Mouse (Mus musculus) hindbrain, embryonic 10.5 days (tissue): ENCODE measurements at regions not wholly inside any gene's neighbourhood (a gene's known extent, or its start where the extent isn't known, plus 50 kb on each side); places are given as distances from the start of the nearest gene placed in this dataset.

Experiments
- DNase-seq: peaks from one replicate; pipeline ENCODE4 v3.0.0-alpha.2; 2017; ENCODE audit warnings: low spot score
- H3K27ac ChIP-seq: fragments of 300-500 bp; sonication (generic); 2 replicates; pipeline ENCODE4 v1.5.1; 2016; ENCODE audit warnings: mild to moderate bottlenecking, moderate library complexity
- H3K27me3 ChIP-seq: fragments of 300-500 bp; sonication (generic); 2 replicates; pipeline ENCODE4 v1.6.1; 2016; ENCODE audit warnings: mild to moderate bottlenecking; ENCODE audit not compliant: poor library complexity, insufficient read depth, severe bottlenecking
- H3K36me3 ChIP-seq: fragments of 300-500 bp; sonication (generic); 2 replicates; pipeline ENCODE4 v1.6.1; 2016; ENCODE audit warnings: mild to moderate bottlenecking, moderate library complexity
- H3K4me1 ChIP-seq: fragments of 300-500 bp; sonication (generic); replicated peaks from 2 replicates; pipeline ENCODE4 v1.6.1; 2016; ENCODE audit warnings: mild to moderate bottlenecking
- H3K4me3 ChIP-seq: fragments of 300-500 bp; sonication (generic); 2 replicates; pipeline ENCODE4 v1.5.1; 2016; ENCODE audit warnings: mild to moderate bottlenecking, moderate library complexity
- H3K9me3 ChIP-seq: fragments of 300-500 bp; sonication (generic); 2 replicates; pipeline ENCODE4 v1.6.1; 2016; ENCODE audit warnings: mild to moderate bottlenecking, moderate library complexity
- WGBS: fragments of 180-500 bp; shearing (Covaris S2); methylation state at CpG from one replicate; pipeline ENCODE4 v1.1.7; 2016; 5-methylcytosine and 5-hydroxymethylcytosine counted together

DNA sequence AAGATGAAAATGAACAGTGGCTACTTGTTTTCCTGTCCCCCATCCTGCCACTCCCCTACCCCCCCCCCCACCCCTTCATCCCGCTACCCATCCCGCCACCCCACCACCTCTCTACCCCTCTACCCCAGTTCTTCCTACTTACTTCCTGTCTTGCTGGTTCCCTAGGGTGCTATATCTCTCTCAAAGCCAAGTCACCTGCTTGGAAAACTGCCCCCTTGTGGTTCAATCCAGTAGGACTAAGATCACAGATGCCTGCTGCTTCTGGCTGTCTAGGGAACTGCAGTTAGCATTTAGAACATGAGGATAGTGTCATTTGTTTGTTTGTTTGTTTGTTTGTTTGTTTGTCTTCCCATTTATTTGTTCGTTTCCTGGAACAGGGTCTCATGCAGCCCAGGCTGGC is 238.4 kb upstream of the Mocs1 start:
- Histone ChIP-seq H3K27me3 (no peaks in the 10 kb centered on the region), H3K4me1 (no peaks in the 10 kb centered on the region), H3K27ac (no peak overlapping the region), H3K4me3 (no peak overlapping the region), H3K36me3 (no peaks in the 10 kb centered on the region), H3K9me3 (peaks cover 8% of the 10 kb centered on the region)
- DNase-seq = no peak
- WGBS = 42% methylated on average over 3 of the region's 3 CpGs

DNA sequence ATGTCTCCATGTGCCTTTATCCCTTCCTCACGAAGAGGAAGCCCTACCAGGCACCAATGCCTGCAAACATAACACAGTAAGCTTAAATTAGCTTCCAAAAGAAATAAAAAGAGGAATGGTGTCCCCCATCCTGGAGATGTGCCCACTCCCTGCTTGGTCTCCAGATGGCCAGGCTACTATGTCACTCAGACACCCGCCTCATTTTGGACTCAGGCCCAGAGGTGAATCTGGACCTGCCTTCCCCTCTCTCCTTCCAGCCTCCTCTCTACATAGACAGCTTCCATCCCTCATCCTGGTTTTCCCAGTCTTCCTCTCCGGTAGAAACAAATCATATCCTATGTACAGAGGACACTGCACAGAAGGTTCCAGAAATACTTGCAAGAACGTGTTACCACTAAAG is 237.8 kb upstream of the Mocs1 start:
- no peak overlapping the region for H3K27ac ChIP-seq
- WGBS = 89% methylated on average over 4 of the region's 4 CpGs
- DNase-seq = no peak

DNA sequence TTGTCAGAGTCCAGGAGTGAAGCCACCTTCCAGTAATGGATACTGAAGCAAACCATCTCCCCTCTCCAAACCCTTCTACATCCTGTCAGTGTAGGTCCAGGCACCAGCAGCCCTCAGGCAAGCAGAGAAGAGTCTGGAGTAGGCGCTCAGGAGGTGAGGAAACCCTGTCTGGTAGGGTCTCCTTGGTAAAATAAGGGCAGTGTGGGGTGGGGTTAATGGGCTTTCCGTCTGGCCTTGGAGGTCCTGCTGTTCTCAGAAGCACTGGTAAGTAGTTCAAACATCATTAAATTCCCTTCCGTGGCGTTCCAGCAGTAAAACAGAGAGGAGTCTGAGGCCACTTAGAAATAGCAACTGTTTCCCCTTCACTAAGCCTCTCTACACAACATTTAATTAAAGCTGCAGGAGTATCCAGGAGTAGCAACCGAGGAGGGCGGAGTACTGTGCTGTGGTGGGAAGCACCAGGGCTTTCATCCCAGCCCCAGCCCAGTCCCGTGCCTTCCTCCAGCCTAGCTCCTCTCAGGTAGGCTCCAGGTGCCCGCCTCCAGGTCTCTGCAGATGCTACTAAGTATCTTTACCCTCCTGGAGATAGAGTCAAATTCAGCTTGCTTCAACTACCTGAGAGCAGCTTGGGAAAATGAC is 232.0 kb upstream of the Mocs1 start:
- H3K27ac ChIP-seq = no peak overlapping the region
- WGBS = 67% methylated on average over 8 of the region's 8 CpGs
- no peak for DNase-seq
- 0 out of 2 replicates have a peak, but pooled peaks cover 4% of the 10 kb centered on the region for H3K4me1 ChIP-seq
- 0 out of 2 replicates have a peak, but pooled peaks cover under 1% of the 10 kb centered on the region for H3K27me3 ChIP-seq
- no peak overlapping the region for H3K4me3 ChIP-seq
- H3K36me3 ChIP-seq = no peaks in the 10 kb centered on the region
- peaks cover 21% of the 10 kb centered on the region for H3K9me3 ChIP-seq

More for the DNA sequence above, 237.8 kb upstream of the Mocs1 start:
- Histone ChIP-seq H3K4me1 (no peaks in the 10 kb centered on the region), H3K9me3 (peaks cover 12% of the 10 kb centered on the region), H3K4me3 (no peak overlapping the region), H3K27me3 (no peaks in the 10 kb centered on the region), H3K36me3 (no peaks in the 10 kb centered on the region)

DNA sequence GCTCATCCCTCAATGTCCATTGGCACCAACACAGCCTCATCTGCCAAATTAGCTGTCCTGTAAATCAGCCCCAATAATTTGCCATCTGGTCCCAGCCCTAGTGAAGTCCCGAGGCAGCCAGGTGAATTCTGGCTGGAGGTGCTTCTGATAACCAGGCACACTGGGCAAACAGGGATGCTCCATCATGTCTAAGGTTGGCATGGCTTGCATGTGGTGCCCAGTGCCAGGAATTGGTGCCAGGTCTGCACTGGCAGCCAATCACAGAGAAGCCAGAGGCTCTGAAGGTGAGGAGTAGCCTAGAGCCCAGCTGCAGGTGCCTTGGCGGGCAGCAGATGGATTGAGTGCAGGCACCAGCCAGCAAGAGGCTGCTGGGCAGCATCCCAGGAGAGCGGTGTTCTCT is 226.7 kb upstream of the Mocs1 start:
- Histone ChIP-seq H3K4me3 (no peak overlapping the region), H3K27ac (no peak overlapping the region), H3K36me3 (no peaks in the 10 kb centered on the region), H3K27me3 (peaks cover 23% of the 10 kb centered on the region), H3K4me1 (peaks cover 19% of the 10 kb centered on the region), H3K9me3 (peaks cover 9% of the 10 kb centered on the region; the same call in 1 of the 2 replicates)
- 92% methylated on average over 3 of the region's 3 CpGs for WGBS
- no peak for DNase-seq

DNA sequence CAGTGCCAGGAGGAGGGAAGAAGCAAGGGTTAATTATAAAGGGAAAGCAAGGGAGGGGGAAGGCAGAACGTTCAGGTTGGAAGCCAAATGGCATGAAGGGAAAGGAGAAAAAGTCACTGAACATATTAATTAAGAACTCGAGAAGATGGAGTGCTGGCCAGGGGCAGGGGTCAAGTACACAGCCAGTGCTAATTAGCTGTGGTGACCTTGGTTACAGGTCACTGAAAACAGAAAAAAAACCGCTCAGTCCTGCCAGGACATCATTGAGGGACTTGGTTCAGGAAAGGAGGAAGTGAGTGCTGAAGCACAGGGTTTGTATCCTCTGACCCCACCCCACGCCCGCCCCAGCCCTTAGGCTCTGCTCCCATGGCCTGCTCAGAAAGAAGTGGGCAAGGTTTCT is 223.1 kb upstream of the Mocs1 start:
- no peak overlapping the region for H3K4me3 ChIP-seq
- no peaks in the 10 kb centered on the region for H3K36me3 ChIP-seq
- DNase-seq = peak; percentile 32
- H3K27me3 ChIP-seq = peaks cover 30% of the 10 kb centered on the region
- H3K4me1 ChIP-seq = peaks cover 21% of the 10 kb centered on the region
- H3K27ac ChIP-seq = peak overlapping the region; percentile 75; the same call in 1 of the 2 replicates
- WGBS = 5% methylated on average over 5 of the region's 5 CpGs
- H3K9me3 ChIP-seq = peaks cover 4% of the 10 kb centered on the region; the same call in 1 of the 2 replicates

DNA sequence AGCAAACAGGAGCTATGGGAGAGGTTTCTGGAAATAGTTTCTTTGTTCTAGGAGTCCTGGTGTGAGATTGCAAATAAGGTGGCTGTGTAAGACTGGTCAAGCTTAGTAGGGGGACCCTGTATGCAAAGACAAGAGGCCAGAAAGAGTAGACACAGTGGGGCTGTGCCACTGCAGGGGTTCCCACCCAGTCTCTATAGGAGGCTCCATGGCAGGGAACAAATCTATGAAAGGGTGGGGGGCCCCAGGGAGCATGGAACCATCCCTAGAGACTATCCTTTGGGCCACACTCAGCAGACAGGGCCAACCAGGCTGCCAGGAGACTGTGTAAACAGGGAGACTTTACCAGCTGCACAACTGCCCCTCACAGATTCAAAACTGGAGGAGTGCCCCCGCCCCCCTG is 222.6 kb upstream of the Mocs1 start:
- Histone ChIP-seq H3K27me3 (peaks cover 30% of the 10 kb centered on the region), H3K36me3 (no peaks in the 10 kb centered on the region), H3K9me3 (no peaks in the 10 kb centered on the region), H3K27ac (peak overlapping the region; percentile 75), H3K4me1 (peaks cover 21% of the 10 kb centered on the region), H3K4me3 (no peak overlapping the region)
- 82% methylated on average over 1 of the region's 1 CpGs for WGBS
- DNase-seq = no peak

DNA sequence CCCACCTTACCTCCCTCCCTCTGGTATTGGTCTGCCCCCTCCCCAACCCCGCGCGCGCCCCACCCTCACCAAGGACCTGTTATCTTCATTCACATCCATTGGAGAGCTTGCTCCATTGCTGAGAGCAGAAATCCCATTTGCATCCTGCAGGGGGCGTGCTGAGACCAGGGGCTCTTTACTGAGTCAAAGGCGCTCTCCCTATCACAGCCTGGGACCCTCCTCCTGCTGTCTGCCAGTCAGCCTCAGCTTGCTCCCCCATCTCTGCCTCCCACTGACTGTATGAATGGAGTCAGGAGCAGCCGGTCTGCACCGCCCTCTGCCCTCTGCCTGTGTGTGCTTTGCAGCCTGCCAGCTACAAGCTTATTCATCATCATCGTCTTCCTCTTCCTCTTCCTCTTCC is 221.5 kb upstream of the Mocs1 start:
- WGBS = 31% methylated on average over 9 of the region's 9 CpGs
- Histone ChIP-seq H3K4me1 (peaks cover 21% of the 10 kb centered on the region), H3K9me3 (no peaks in the 10 kb centered on the region), H3K4me3 (no peak overlapping the region), H3K27ac (no peak overlapping the region), H3K36me3 (no peaks in the 10 kb centered on the region), H3K27me3 (peaks cover 25% of the 10 kb centered on the region)
- peak; percentile 55 for DNase-seq

DNA sequence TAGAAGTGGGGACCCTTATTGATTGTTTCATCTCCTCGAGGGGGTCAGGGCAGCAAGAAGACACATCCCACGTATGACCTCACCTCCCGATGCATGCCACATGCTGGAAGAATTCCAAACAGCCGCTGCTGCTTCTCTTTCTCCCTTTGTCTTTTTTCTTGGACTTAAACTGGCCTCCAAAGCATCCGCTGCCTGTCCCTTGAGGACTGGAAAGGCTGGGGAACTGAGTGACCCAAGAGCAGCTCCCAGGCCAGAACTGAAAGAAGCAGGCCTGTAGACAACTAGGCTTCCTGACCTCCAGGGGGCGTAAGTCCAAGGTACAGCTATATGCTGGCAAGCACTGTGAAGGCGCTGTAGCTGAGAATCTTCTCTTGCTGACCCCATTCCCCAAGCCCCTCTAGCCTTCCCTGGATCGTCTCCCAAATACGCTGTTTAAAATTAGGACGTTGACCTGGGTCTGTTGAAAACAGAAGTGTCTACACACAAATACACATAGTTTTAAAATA is 219.8 kb upstream of the Mocs1 start:
- H3K4me1 ChIP-seq = peaks cover 21% of the 10 kb centered on the region
- WGBS = 76% methylated on average over 10 of the region's 10 CpGs
- peak; percentile 19 for DNase-seq
- peaks cover 22% of the 10 kb centered on the region for H3K27me3 ChIP-seq
- no peak overlapping the region for H3K27ac ChIP-seq
- no peaks in the 10 kb centered on the region for H3K9me3 ChIP-seq
- no peak overlapping the region for H3K4me3 ChIP-seq
- no peaks in the 10 kb centered on the region for H3K36me3 ChIP-seq

DNA sequence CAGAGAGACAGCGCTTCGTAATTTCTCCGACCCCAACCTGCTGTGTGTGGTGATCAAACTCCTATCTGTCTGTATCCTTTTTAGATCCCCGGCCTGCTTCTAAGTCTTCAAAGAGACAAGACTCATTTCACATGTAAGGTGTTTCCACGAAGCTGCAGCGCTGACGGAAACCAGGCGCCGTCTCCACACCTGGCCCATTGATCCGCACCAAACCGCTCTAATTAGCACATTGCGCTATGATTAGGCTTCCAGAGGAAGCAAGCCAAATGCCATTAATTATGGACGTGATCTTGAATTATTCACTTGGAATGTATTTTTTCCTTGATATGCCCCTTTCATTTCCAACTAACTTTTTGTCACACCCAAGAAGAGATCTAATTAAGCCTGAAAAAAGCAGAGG is 215.2 kb upstream of the Mocs1 start:
- WGBS = 93% methylated on average over 13 of the region's 13 CpGs
- H3K9me3 ChIP-seq = no peaks in the 10 kb centered on the region
- H3K4me1 ChIP-seq = no peaks in the 10 kb centered on the region
- no peak overlapping the region for H3K4me3 ChIP-seq
- H3K27me3 ChIP-seq = 0 out of 2 replicates have a peak, but pooled peaks cover 3% of the 10 kb centered on the region
- no peak for DNase-seq
- no peaks in the 10 kb centered on the region for H3K36me3 ChIP-seq
- no peak overlapping the region for H3K27ac ChIP-seq

DNA sequence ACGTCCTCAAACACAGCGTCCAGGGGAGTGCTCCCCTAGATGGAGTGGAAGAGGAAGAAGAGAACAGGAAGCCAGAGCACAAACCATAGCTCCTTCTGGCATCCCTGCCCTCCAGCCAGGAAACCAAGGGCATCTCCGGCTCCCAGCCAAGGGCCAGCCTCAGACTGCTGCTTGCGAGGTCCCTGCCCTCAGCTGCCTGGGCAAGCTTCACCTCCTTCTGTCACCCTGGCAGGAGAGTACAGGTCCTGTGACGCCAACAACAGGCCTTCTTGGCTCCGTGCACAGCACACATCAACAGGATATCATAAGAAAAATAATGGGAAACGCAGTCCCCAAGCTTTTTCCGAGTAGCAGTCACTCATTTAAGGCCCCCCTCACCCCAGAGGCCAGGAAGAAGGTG is 212.9 kb upstream of the Mocs1 start:
- no peaks in the 10 kb centered on the region for H3K36me3 ChIP-seq
- 80% methylated on average over 8 of the region's 8 CpGs for WGBS

DNA sequence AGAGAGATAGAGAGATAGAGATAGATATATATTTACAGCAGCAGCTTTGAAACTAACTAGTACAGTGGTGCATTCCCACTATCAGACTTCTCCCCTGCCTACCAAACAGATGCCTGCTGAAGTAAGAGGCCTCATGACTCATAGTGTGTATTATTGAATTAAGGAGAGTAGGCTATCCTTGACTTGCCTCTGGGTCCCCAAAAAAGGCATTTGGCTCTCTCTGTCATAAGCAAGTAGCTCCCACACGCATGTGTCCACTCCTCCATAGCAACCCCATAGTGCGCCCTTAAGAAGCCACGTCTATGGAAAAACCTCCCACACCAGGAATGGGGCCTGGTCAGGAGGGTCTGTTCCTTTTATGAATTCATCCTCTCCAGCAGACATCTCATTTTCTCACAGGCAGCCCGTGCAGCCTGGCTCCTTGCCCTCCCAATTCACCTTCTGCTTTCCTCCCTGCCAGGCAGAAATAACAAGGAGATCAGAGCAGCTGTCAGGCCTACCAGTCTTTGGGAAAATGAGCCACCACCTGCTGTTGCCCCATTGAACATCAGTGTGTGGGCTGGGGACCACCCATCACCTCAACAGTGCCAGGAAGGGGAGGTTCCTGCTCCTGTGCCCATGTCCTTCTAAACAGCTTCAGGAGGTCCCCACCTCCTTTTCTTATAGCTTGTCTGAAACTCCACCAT is 208.5 kb upstream of the Mocs1 start:
- Histone ChIP-seq H3K4me1 (no peaks in the 10 kb centered on the region), H3K27ac (no peak overlapping the region), H3K4me3 (no peak overlapping the region), H3K9me3 (no peaks in the 10 kb centered on the region), H3K27me3 (no peaks in the 10 kb centered on the region), H3K36me3 (no peaks in the 10 kb centered on the region)
- no peak for DNase-seq
- WGBS = 67% methylated on average over 4 of the region's 4 CpGs

More for the DNA sequence above, 212.9 kb upstream of the Mocs1 start:
- H3K27ac ChIP-seq = no peak overlapping the region
- no peak for DNase-seq
- H3K4me1 ChIP-seq = no peaks in the 10 kb centered on the region
- no peak overlapping the region for H3K4me3 ChIP-seq
- no peaks in the 10 kb centered on the region for H3K9me3 ChIP-seq
- 0 out of 2 replicates have a peak, but pooled peaks cover 3% of the 10 kb centered on the region for H3K27me3 ChIP-seq

DNA sequence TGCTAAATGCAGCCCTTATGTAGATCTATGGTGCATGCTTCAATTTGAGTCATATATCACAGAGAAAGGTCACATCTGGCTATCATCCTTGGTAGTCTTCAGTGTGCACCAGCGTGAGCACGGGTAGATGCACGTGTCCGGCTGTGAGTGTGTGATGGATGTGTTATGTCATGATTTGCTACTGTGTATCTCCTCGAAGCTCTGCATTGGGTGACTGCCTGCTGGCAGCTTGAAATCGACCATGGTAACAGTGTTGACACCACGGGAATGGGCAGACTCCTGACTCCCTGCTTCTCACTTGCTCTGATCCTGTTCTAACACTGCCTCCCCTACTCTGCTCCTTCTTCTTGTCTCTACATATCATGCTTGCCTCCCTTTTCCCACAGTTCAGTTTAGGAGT is 204.9 kb upstream of the Mocs1 start:
- no peaks in the 10 kb centered on the region for H3K27me3 ChIP-seq
- DNase-seq = no peak
- no peaks in the 10 kb centered on the region for H3K36me3 ChIP-seq
- no peak overlapping the region for H3K27ac ChIP-seq
- WGBS = 88% methylated on average over 7 of the region's 7 CpGs
- no peak overlapping the region for H3K4me3 ChIP-seq
- H3K4me1 ChIP-seq = no peaks in the 10 kb centered on the region
- no peaks in the 10 kb centered on the region for H3K9me3 ChIP-seq

DNA sequence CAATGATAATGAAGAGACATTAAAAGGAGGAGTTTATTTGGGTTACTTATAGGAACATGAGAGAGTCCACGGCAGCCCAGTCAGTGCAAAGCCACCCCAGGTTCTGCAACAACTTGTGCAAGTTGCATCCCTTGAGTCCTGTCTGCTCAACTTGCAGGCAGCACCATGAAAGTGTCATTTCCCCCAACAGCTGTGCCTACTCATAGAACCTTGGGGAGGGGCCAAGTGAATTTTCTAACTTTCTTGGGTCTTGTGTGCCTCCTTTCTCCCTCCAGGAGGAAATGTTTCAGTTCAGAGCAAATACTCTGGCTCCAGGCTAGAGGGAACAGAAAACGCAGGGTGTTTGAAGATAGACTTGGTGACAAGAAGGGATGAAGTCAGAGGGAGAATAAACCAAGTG is 204.5 kb upstream of the Mocs1 start:
- Histone ChIP-seq H3K27ac (no peak overlapping the region), H3K4me3 (no peak overlapping the region), H3K9me3 (no peaks in the 10 kb centered on the region), H3K36me3 (no peaks in the 10 kb centered on the region), H3K4me1 (no peaks in the 10 kb centered on the region), H3K27me3 (no peaks in the 10 kb centered on the region)
- DNase-seq = no peak
- 91% methylated on average over 2 of the region's 2 CpGs for WGBS
